Mouse (Mus musculus): ENCODE results near the gene Rasal1. TPM values are rescaled to one million over a fixed set of nuclear protein-coding genes. Genes with fewer than 3 reads are reported as not detected.

Gene Rasal1
- total and polyA plus RNA-seq, 3 experiments = 0.69 to 4.5 TPM; not detected in 1

- no peaks in the 10 kb centered on the region for H3K27me3 ChIP-seq (ENCODE audit: control insufficient read depth in 1 of 2, insufficient read depth in 2 of 2, low read length in 2 of 2)
- no peaks in the 10 kb centered on the region for H3K9me3 ChIP-seq (replicated peaks; ENCODE audit: insufficient read depth, low read length)
- no peaks in the 10 kb centered on the region for H3K79me2 ChIP-seq (ENCODE audit: control insufficient read depth, insufficient read depth, low read length, poor library complexity)
- DNase-seq (ENCODE audit: low read depth, low spot score) = no peak
- no peak for TF ChIP-seq RAD21 (IDR thresholded peaks at IDR 0.05; ENCODE audit: low read depth, low read length)
- TF ChIP-seq TAL1 (IDR thresholded peaks at IDR 0.05; ENCODE audit: low read length) = no peak
- no peak for TF ChIP-seq MAZ (IDR thresholded peaks at IDR 0.05; ENCODE audit: low read depth, low read length)
- no peak for TF ChIP-seq EP300 (IDR thresholded peaks at IDR 0.05; ENCODE audit: low read depth in 1 of 2, low read length in 2 of 2)
- no peaks in the 10 kb centered on the region for H3K36me3 ChIP-seq (ENCODE audit: control insufficient read depth in 1 of 2, insufficient read depth in 2 of 2, low read length in 2 of 2)
- H3K4me3 ChIP-seq (ENCODE audit: control insufficient read depth in 1 of 2, insufficient read depth in 1 of 2, low read depth in 2 of 2, low read length in 2 of 2) = no peak overlapping the region
- no peaks in the 10 kb centered on the region for H3K4me1 ChIP-seq (ENCODE audit: control insufficient read depth in 1 of 2, insufficient read depth in 2 of 2, low read length in 2 of 2)
- H3K9ac ChIP-seq (ENCODE audit: control insufficient read depth, low read depth, low read length, poor library complexity, severe bottlenecking) = no peak overlapping the region
- H3K27ac ChIP-seq (ENCODE audit: control insufficient read depth, low read depth, low read length) = no peak overlapping the region
Observed at GRCm38 (mm10) chr5:120711416-120711815, 62.8 kb downstream of the Rasal1 start.

GRCm38 (mm10) chr5:120711827-120712226, 63.2 kb downstream of the Rasal1 start, which contains the start of gene Dtx1:
TSS of gene Dtx1 (minus strand) at chr5:120711927.
- Histone ChIP-seq H3K79me2 (ENCODE audit: control insufficient read depth, insufficient read depth, low read length, poor library complexity) (no peaks in the 10 kb centered on the region), H3K9ac (ENCODE audit: control insufficient read depth, low read depth, low read length, poor library complexity, severe bottlenecking) (no peak within 1 kb of the TSS), H3K4me3 (ENCODE audit: control insufficient read depth in 1 of 2, insufficient read depth in 1 of 2, low read depth in 2 of 2, low read length in 2 of 2) (no peak within 1 kb of the TSS), H3K4me1 (ENCODE audit: control insufficient read depth in 1 of 2, insufficient read depth in 2 of 2, low read length in 2 of 2) (no peaks in the 10 kb centered on the region), H3K27me3 (ENCODE audit: control insufficient read depth in 1 of 2, insufficient read depth in 2 of 2, low read length in 2 of 2) (no peaks in the 10 kb centered on the region), H3K36me3 (ENCODE audit: control insufficient read depth in 1 of 2, insufficient read depth in 2 of 2, low read length in 2 of 2) (no peaks in the 10 kb centered on the region), H3K27ac (ENCODE audit: control insufficient read depth, low read depth, low read length) (no peak within 1 kb of the TSS), H3K9me3 (replicated peaks; ENCODE audit: insufficient read depth, low read length) (no peaks in the 10 kb centered on the region)
- no peak for DNase-seq (ENCODE audit: low read depth, low spot score)
- TF ChIP-seq USF2 (IDR thresholded peaks at IDR 0.05; ENCODE audit: borderline replicate concordance in 1 of 2, insufficient read depth in 1 of 2, low read depth in 1 of 2, low read length in 2 of 2) (no peak), ZNF384 (IDR thresholded peaks at IDR 0.05; ENCODE audit: low read depth, low read length) (no peak), MXI1 (IDR thresholded peaks at IDR 0.05; ENCODE audit: low read depth, low read length) (no peak), HCFC1 (IDR thresholded peaks at IDR 0.05; ENCODE audit: low read depth, low read length) (no peak), MAZ (IDR thresholded peaks at IDR 0.05; ENCODE audit: low read depth, low read length) (no peak), NRF1 (IDR thresholded peaks at IDR 0.05; ENCODE audit: insufficient read depth, low read depth, low read length, poor library complexity, severe bottlenecking) (no peak), MYC (IDR thresholded peaks at IDR 0.05; ENCODE audit: low read depth, low read length) (no peak), ZMIZ1 (IDR thresholded peaks at IDR 0.05; ENCODE audit: low read depth, low read length) (no peak), CHD1 (IDR thresholded peaks at IDR 0.05; ENCODE audit: low read depth, low read length) (no peak), GABPA (IDR thresholded peaks at IDR 0.05; ENCODE audit: low read depth, low read length) (no peak), RAD21 (IDR thresholded peaks at IDR 0.05; ENCODE audit: low read depth, low read length) (no peak), MYB (IDR thresholded peaks at IDR 0.05; ENCODE audit: low read depth, low read length) (no peak), ZKSCAN1 (IDR thresholded peaks at IDR 0.05; ENCODE audit: low read depth, low read length) (no peak), USF1 (IDR thresholded peaks at IDR 0.05; ENCODE audit: low read depth, low read length) (no peak), POLR2A (IDR thresholded peaks at IDR 0.05; ENCODE audit: control insufficient read depth in 1 of 2, insufficient read depth in 1 of 2, low read depth in 1 of 2, low read length in 2 of 2, poor library complexity in 1 of 2) (no peak), KAT2A (conservative IDR thresholded peaks at IDR 0.05; ENCODE audit: low read depth, low read length) (no peak), UBTF (IDR thresholded peaks at IDR 0.05; ENCODE audit: borderline replicate concordance, insufficient read depth, low read depth, low read length) (no peak), TAL1 (IDR thresholded peaks at IDR 0.05; ENCODE audit: low read length) (no peak)

Data from MEL (cell line).